In genomic region chr17:30188031-30188981, GRCm38 (mm10) we compare ENCODE assay signal across 8 mouse cellular contexts.
DNase-seq lines count a peak whose midpoint lies in the region; ATAC-seq and TF ChIP-seq lines count a peak whose summit lies in the region.
"Had no signal": no experiment of that assay in that cellular context is flagged by ENCODE, and none has a peak within 500 bp of the region (broad histone marks: within the 10 kb centered on the region; RNA-seq: fewer than 3 reads in every experiment).

No protein-coding gene starts in this region.

- no peak overlapping the region for H3K4me3 ChIP-seq in liver, adult 2 months (ENCODE audit: insufficient read depth, low read depth, low read length)
- no peak overlapping the region for H3K4me3 ChIP-seq in liver, embryonic 12.5 days
- no peak overlapping the region for H3K4me3 ChIP-seq in embryonic facial prominence, embryonic 13.5 days
- H3K4me3 ChIP-seq in heart, embryonic 16.5 days (ENCODE audit: low read length), result peak overlapping the region; percentile 6
- H3K4me3 ChIP-seq in midbrain, embryonic 15.5 days, result no peak overlapping the region
- no peak overlapping the region for H3K4me3 ChIP-seq in thymus, adult 2 months (ENCODE audit: control insufficient read depth, insufficient read depth, low read length)

- ATAC-seq in liver, embryonic 12.5 days, result no peak
- no peak for ATAC-seq in embryonic facial prominence, embryonic 13.5 days (ENCODE audit: insufficient number of reproducible peaks, insufficient read depth, low FRiP score, low TSS enrichment, low read depth)
- peak; percentile 76 for ATAC-seq in heart, embryonic 16.5 days (replicated peaks; ENCODE audit: extremely low read depth, insufficient read depth, low FRiP score)
- ATAC-seq in midbrain, embryonic 15.5 days (replicated peaks), result peak; percentile 78

- H3K9ac ChIP-seq in liver, adult 2 months (ENCODE audit: low read depth, low read length), result no peak overlapping the region
- no peak overlapping the region for H3K9ac ChIP-seq in liver, embryonic 12.5 days
- H3K9ac ChIP-seq in embryonic facial prominence, embryonic 13.5 days, result 0 out of 2 replicates have a peak overlapping the region, but pooled peaks have one; percentile 36
- H3K9ac ChIP-seq in heart, embryonic 16.5 days (ENCODE audit: low read length), result peak overlapping the region; percentile 53
- no peak overlapping the region for H3K9ac ChIP-seq in midbrain, embryonic 15.5 days
- H3K9ac ChIP-seq: liver, embryonic 14.5 days had no signal

- no peaks in the 10 kb centered on the region for H3K9me3 ChIP-seq in liver, embryonic 12.5 days (replicated peaks)
- no peaks in the 10 kb centered on the region for H3K9me3 ChIP-seq in embryonic facial prominence, embryonic 13.5 days
- H3K9me3 ChIP-seq in heart, embryonic 16.5 days (replicated peaks; ENCODE audit: control insufficient read depth, low read length), result no peaks in the 10 kb centered on the region
- H3K9me3 ChIP-seq in midbrain, embryonic 15.5 days, result no peaks in the 10 kb centered on the region

- WGBS in liver, adult 2 months, result 65% methylated on average over 20 of the region's 20 CpGs
- 65% methylated on average over 20 of the region's 20 CpGs for WGBS in liver, embryonic 12.5 days (ENCODE audit: insufficient replicate concordance)
- WGBS in embryonic facial prominence, embryonic 13.5 days, result 41% methylated on average over 20 of the region's 20 CpGs
- 24% methylated on average over 20 of the region's 20 CpGs for WGBS in heart, embryonic 16.5 days
- WGBS in midbrain, embryonic 15.5 days, result 13% methylated on average over 20 of the region's 20 CpGs
- 91% methylated on average over 20 of the region's 20 CpGs for WGBS in thymus, adult 2 months

- no peak overlapping the region for H3K27ac ChIP-seq in liver, adult 2 months (replicated peaks; ENCODE audit: insufficient read depth, low read depth, low read length)
- H3K27ac ChIP-seq in liver, embryonic 12.5 days, result no peak overlapping the region
- H3K27ac ChIP-seq in embryonic facial prominence, embryonic 13.5 days, result peak overlapping the region; percentile 74
- peak overlapping the region; percentile 91 for H3K27ac ChIP-seq in heart, embryonic 16.5 days (ENCODE audit: low read length)
- H3K27ac ChIP-seq in midbrain, embryonic 15.5 days, result peak overlapping the region; percentile 83
- no peak overlapping the region for H3K27ac ChIP-seq in thymus, adult 2 months (ENCODE audit: control insufficient read depth, insufficient read depth, low read length)
- H3K27ac ChIP-seq: liver, embryonic 14.5 days had no signal

- peak; percentile 24 for DNase-seq in liver, adult 2 months (ENCODE audit: extremely low read depth, low read depth, low spot score)
- DNase-seq in thymus, adult 2 months, result no peak
- no peak for DNase-seq in ovary, postnatal 14 days (ENCODE audit: low spot score)

- no peak for TF ChIP-seq POLR2A in liver, adult 2 months (IDR thresholded peaks at IDR 0.05; ENCODE audit: extremely low read depth, insufficient read depth, low read length)
- no peak for TF ChIP-seq POLR2A in thymus, adult 2 months (IDR thresholded peaks at IDR 0.05; ENCODE audit: control insufficient read depth, extremely low read depth, insufficient read depth, low read length, poor library complexity)

- H3K36me3 ChIP-seq in liver, adult 2 months (ENCODE audit: control insufficient read depth, insufficient read depth, low read length), result peaks cover 2% of the 10 kb centered on the region; the same call in 1 of the 2 replicates
- peaks cover 12% of the 10 kb centered on the region for H3K36me3 ChIP-seq in liver, embryonic 12.5 days
- peaks cover 12% of the 10 kb centered on the region; the same call in 1 of the 2 replicates for H3K36me3 ChIP-seq in embryonic facial prominence, embryonic 13.5 days
- peaks cover 4% of the 10 kb centered on the region for H3K36me3 ChIP-seq in heart, embryonic 16.5 days (ENCODE audit: control insufficient read depth, insufficient read depth)
- H3K36me3 ChIP-seq in midbrain, embryonic 15.5 days (replicated peaks), result no peaks in the 10 kb centered on the region
- H3K36me3 ChIP-seq in thymus, adult 2 months (ENCODE audit: control insufficient read depth, insufficient read depth, low read length), result peaks cover 6% of the 10 kb centered on the region

- peaks cover 49% of the 10 kb centered on the region for H3K79me2 ChIP-seq in liver, adult 2 months (ENCODE audit: control insufficient read depth, insufficient read depth, low read length)

- H3K27me3 ChIP-seq in liver, adult 2 months (ENCODE audit: control insufficient read depth, insufficient read depth, low read length), result no peaks in the 10 kb centered on the region
- H3K27me3 ChIP-seq in liver, embryonic 12.5 days (replicated peaks), result no peaks in the 10 kb centered on the region
- no peaks in the 10 kb centered on the region for H3K27me3 ChIP-seq in embryonic facial prominence, embryonic 13.5 days
- H3K27me3 ChIP-seq in heart, embryonic 16.5 days (ENCODE audit: control insufficient read depth, insufficient read depth, low read length), result no peaks in the 10 kb centered on the region
- H3K27me3 ChIP-seq in midbrain, embryonic 15.5 days (replicated peaks), result no peaks in the 10 kb centered on the region
- H3K27me3 ChIP-seq in thymus, adult 2 months (ENCODE audit: control insufficient read depth, insufficient read depth, low read length), result no peaks in the 10 kb centered on the region

- H3K4me2 ChIP-seq in liver, embryonic 12.5 days, result no peak overlapping the region
- no peak overlapping the region for H3K4me2 ChIP-seq in embryonic facial prominence, embryonic 13.5 days
- peak overlapping the region; percentile 51 for H3K4me2 ChIP-seq in heart, embryonic 16.5 days (ENCODE audit: low read depth, low read length)
- peak overlapping the region; percentile 23 for H3K4me2 ChIP-seq in midbrain, embryonic 15.5 days

- no peaks in the 10 kb centered on the region; the same call in 1 of the 2 replicates for H3K4me1 ChIP-seq in liver, adult 2 months (ENCODE audit: control insufficient read depth, insufficient read depth, low read length)
- H3K4me1 ChIP-seq in liver, embryonic 12.5 days, result 0 out of 2 replicates have a peak, but pooled peaks cover 8% of the 10 kb centered on the region
- H3K4me1 ChIP-seq in embryonic facial prominence, embryonic 13.5 days, result peaks cover 30% of the 10 kb centered on the region
- H3K4me1 ChIP-seq in heart, embryonic 16.5 days (ENCODE audit: control insufficient read depth, insufficient read depth, low read length), result peaks cover 53% of the 10 kb centered on the region
- H3K4me1 ChIP-seq in midbrain, embryonic 15.5 days, result peaks cover 61% of the 10 kb centered on the region
- 0 out of 2 replicates have a peak, but pooled peaks cover 6% of the 10 kb centered on the region for H3K4me1 ChIP-seq in thymus, adult 2 months (replicated peaks; ENCODE audit: control insufficient read depth, insufficient read depth, low read length)

- TF ChIP-seq CTCF in liver, adult 2 months (IDR thresholded peaks at IDR 0.05; ENCODE audit: low read depth, low read length), result no peak
- TF ChIP-seq CTCF in thymus, adult 2 months (IDR thresholded peaks at IDR 0.05; ENCODE audit: borderline replicate concordance, control insufficient read depth, extremely low read depth, insufficient read depth, low read length, poor library complexity), result no peak

Comparison
In these comparisons a context has a peak if more than half of its experiments do, and no peak if none do; other contexts are left out.
1. H3K27ac ChIP-seq: peak in embryonic facial prominence, embryonic 13.5 days (single experiment), heart, embryonic 16.5 days (single experiment) and midbrain, embryonic 15.5 days (single experiment); none in liver, adult 2 months (single experiment), liver, embryonic 12.5 days (single experiment) and thymus, adult 2 months (single experiment).
2. H3K9ac ChIP-seq: peak in embryonic facial prominence, embryonic 13.5 days (single experiment) and heart, embryonic 16.5 days (single experiment); none in liver, adult 2 months (single experiment), liver, embryonic 12.5 days (single experiment) and midbrain, embryonic 15.5 days (single experiment).
3. ATAC-seq: peak in heart, embryonic 16.5 days (single experiment) and midbrain, embryonic 15.5 days (single experiment); none in liver, embryonic 12.5 days (single experiment) and embryonic facial prominence, embryonic 13.5 days (single experiment).
4. H3K4me2 ChIP-seq: peak in heart, embryonic 16.5 days (single experiment) and midbrain, embryonic 15.5 days (single experiment); none in liver, embryonic 12.5 days (single experiment) and embryonic facial prominence, embryonic 13.5 days (single experiment).